ENCODE assay signal across 8 mouse cellular contexts in the genomic region with DNA sequence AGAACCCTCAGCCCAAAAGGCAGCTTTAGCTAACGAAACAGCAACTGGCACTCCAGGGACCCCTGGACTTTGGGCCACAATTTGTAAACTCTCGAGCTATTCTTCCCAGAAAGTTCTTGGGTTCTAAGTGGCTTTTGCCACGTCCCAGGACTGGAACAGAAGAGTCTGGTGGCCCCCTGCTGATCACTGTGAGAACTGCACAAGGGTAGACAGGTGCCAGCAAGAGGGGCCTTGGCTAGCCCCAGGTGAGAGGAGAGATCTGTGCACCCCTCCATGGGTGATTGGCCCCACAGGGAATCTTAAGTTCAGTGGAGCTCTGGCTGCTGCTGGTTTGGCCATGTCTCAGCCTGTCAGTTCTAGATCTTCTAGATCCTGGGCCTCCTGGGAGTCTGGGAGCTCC. TPM values are rescaled to one million over a fixed set of nuclear protein-coding genes. Genes with fewer than 3 reads are reported as not detected.
DNase-seq lines count a peak whose midpoint lies in the region; ATAC-seq and TF ChIP-seq lines count a peak whose summit lies in the region.

No protein-coding gene starts in this region.

- no peak overlapping the region for H3K27ac ChIP-seq in ES-Bruce4 (ENCODE audit: insufficient read depth, low read length)
- peak overlapping the region; percentile 21; the same call in 1 of the 2 replicates for H3K27ac ChIP-seq in embryonic facial prominence, embryonic 14.5 days (replicated peaks; ENCODE audit: low read depth, low read length)
- H3K27ac ChIP-seq in small intestine, adult 2 months (ENCODE audit: insufficient read depth, low read depth, low read length) = no peak overlapping the region

- intact Hi-C loops in heart, postnatal 10 days (cut with DNase I) = loop anchor here (1.0 to 5.0 kb wide), 3 partner anchors 72 to 423 kb away; no protein-coding TSS in a partner anchor

- no peak overlapping the region for H3K9ac ChIP-seq in ES-Bruce4 (ENCODE audit: low read depth, poor library complexity, severe bottlenecking)
- no peak overlapping the region for H3K9ac ChIP-seq in embryonic facial prominence, embryonic 14.5 days (ENCODE audit: low read depth, low read length)

- no peak overlapping the region for H3K4me2 ChIP-seq in embryonic facial prominence, embryonic 14.5 days (ENCODE audit: low read depth, low read length)

- no peak for TF ChIP-seq POLR2A in ES-Bruce4 (IDR thresholded peaks at IDR 0.05; ENCODE audit: insufficient read depth, low read length)
- TF ChIP-seq POLR2A in small intestine, adult 2 months (IDR thresholded peaks at IDR 0.05; ENCODE audit: low read depth, low read length) = no peak

- 15% methylated on average over 3 of the region's 3 CpGs for WGBS in embryonic facial prominence, embryonic 14.5 days
- WGBS in small intestine, adult 2 months = 12% methylated on average over 3 of the region's 3 CpGs

- H3K36me3 ChIP-seq in ES-Bruce4 (ENCODE audit: control insufficient read depth, insufficient read depth, low read length, poor library complexity, severe bottlenecking) = no peaks in the 10 kb centered on the region
- 0 out of 2 replicates have a peak, but pooled peaks cover 6% of the 10 kb centered on the region for H3K36me3 ChIP-seq in embryonic facial prominence, embryonic 14.5 days (ENCODE audit: control insufficient read depth, insufficient read depth, low read length)
- peaks cover 2% of the 10 kb centered on the region; the same call in 1 of the 2 replicates for H3K36me3 ChIP-seq in small intestine, adult 2 months (ENCODE audit: control insufficient read depth, insufficient read depth, low read length)

- TF ChIP-seq EP300 in ES-Bruce4 (IDR thresholded peaks at IDR 0.05; ENCODE audit: insufficient read depth, low read depth, low read length) = no peak

- no peaks in the 10 kb centered on the region for H3K4me1 ChIP-seq in ES-Bruce4 (ENCODE audit: control insufficient read depth, insufficient read depth, low read length)
- peaks cover 12% of the 10 kb centered on the region for H3K4me1 ChIP-seq in embryonic facial prominence, embryonic 14.5 days (ENCODE audit: control insufficient read depth, insufficient read depth, low read length)
- H3K4me1 ChIP-seq in small intestine, adult 2 months (ENCODE audit: control insufficient read depth, insufficient read depth, insufficient read length, low read length) = peaks cover 2% of the 10 kb centered on the region; the same call in 1 of the 2 replicates

- no peak for ATAC-seq in embryonic facial prominence, embryonic 14.5 days (ENCODE audit: low read depth)
- no peak for ATAC-seq in activated CD4-positive, CD25-positive, alpha-beta regulatory T cell, adult 4 months

- peak; percentile 54 for TF ChIP-seq CTCF in ES-Bruce4 (IDR thresholded peaks at IDR 0.05; ENCODE audit: low read depth, low read length)
- peak; percentile 72; the same call in 1 of the 2 replicates for TF ChIP-seq CTCF in small intestine, adult 2 months (IDR thresholded peaks at IDR 0.05; ENCODE audit: extremely low read depth, insufficient read length, insufficient replicate concordance, low read depth, low read length)

- H3K27me3 ChIP-seq in ES-Bruce4 (ENCODE audit: control insufficient read depth, insufficient read depth, low read length, poor library complexity, severe bottlenecking) = no peaks in the 10 kb centered on the region
- H3K27me3 ChIP-seq in embryonic facial prominence, embryonic 14.5 days (replicated peaks; ENCODE audit: control insufficient read depth, insufficient read depth, low read length) = no peaks in the 10 kb centered on the region
- H3K27me3 ChIP-seq in small intestine, adult 2 months (ENCODE audit: control insufficient read depth, insufficient read depth, low read length) = no peaks in the 10 kb centered on the region

- H3K9me3 ChIP-seq in ES-Bruce4 (replicated peaks; ENCODE audit: control insufficient read depth, insufficient read depth, low read length, poor library complexity, severe bottlenecking) = no peaks in the 10 kb centered on the region
- no peaks in the 10 kb centered on the region for H3K9me3 ChIP-seq in embryonic facial prominence, embryonic 14.5 days (ENCODE audit: control insufficient read depth, low read length)

- DNase-seq in adrenal gland, adult 8-10 months = peak; percentile 43
- peak; percentile 74 for DNase-seq in embryonic facial prominence, embryonic 14.5 days (ENCODE audit: low spot score)
- DNase-seq in heart, postnatal 10 days = peak; percentile 75 to 83
- DNase-seq in left cerebral cortex, adult 11 months (ENCODE audit: low spot score) = peak; percentile 31
- peak; percentile 65 for DNase-seq in mesoderm, embryonic 11.5 days (ENCODE audit: low read depth, low spot score)

- no peak overlapping the region for H3K4me3 ChIP-seq in ES-Bruce4 (ENCODE audit: low read depth, low read length)
- no peak overlapping the region for H3K4me3 ChIP-seq in embryonic facial prominence, embryonic 14.5 days (ENCODE audit: low read depth, low read length)
- H3K4me3 ChIP-seq in small intestine, adult 2 months (ENCODE audit: low read depth, low read length) = no peak overlapping the region

RNA-seq across cellular contexts. Expression of a gene that starts 48.6 kb away (rescaled TPM):
- polyA plus RNA-seq in ES-Bruce4 (2011; ENCODE audit: insufficient read depth, insufficient read length, low read depth, missing spikeins) = not detected in 2 replicates
- not detected for total RNA-seq in adrenal gland, adult 8-10 months (2022)
- polyA plus RNA-seq in embryonic facial prominence, embryonic 14.5 days (2014; fragmentation: Nextera tagmentation; extraction: Ambion mirVana) = not detected in 2 replicates
- not detected for total RNA-seq in heart, postnatal 10 days (2021)
- 1.9 and 7.3 TPM in 2 replicates for polyA plus RNA-seq in small intestine, adult 2 months (2012; rRNA removed)
- polyA plus RNA-seq in activated CD4-positive, CD25-positive, alpha-beta regulatory T cell, adult 4 months (2017; shearing (Covaris generic)) = not detected
